Mouse (Mus musculus): ENCODE measurements around the gene Gm12166. TPM values are rescaled to one million over a fixed set of nuclear protein-coding genes. Genes with fewer than 3 reads are reported as not detected.
"Not testable (repeated sequence)": the region's sequence is repeated elsewhere in the genome, so short reads cannot be mapped to it uniquely, and the experiment has no call there.

Gm12166 gene
- 3.3 TPM in 2 replicates for polyA plus RNA-seq (2014; fragmentation: Nextera tagmentation; extraction: Ambion mirVana)

DNA sequence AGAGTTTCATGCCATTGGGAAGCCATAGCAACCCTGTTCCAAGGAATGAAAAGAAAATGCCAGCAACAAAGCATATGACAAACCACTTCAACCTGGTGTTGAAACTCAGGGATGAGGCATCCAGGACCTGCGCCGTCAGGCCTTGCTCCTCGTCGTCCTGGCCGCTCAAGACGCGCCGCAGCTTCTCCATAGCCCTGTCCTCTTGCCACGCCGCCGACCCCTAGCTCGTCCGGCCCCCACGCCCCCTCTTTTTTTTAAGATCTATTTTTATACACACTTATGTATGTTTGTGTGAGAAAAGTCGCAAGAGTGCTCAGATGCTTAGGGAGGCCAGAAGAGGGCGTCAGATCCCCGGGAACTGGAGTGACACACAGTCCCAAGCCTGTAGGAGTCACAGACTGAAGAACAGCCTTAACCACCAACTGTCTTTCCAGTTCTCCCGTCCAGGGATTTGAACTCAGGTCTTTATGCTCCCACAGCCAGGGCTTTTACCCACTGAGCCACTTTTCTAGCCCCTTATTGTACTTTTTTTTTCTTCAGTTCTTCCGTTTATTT is at the start of gene Gm12166:
Gene Gm12166, minus strand, starts transcription at position 217 of the 555 bp plus-strand sequence.
- H3K4me2 ChIP-seq (ENCODE audit: low read depth); H3K27me3 ChIP-seq (ENCODE audit: control insufficient read depth, insufficient read depth, low read length); H3K9ac ChIP-seq (ENCODE audit: low read length); H3K36me3 ChIP-seq (ENCODE audit: control insufficient read depth, insufficient read depth, low read length); H3K9me3 ChIP-seq (ENCODE audit: control insufficient read depth, low read length); H3K27ac ChIP-seq (ENCODE audit: low read depth, low read length); H3K4me3 ChIP-seq (ENCODE audit: low read depth, low read length); H3K4me1 ChIP-seq (ENCODE audit: control insufficient read depth, insufficient read depth, low read length); ATAC-seq (ENCODE audit: insufficient read depth, low FRiP score, low TSS enrichment): not testable (repeated sequence)
- 32% methylated on average over 19 of the region's 19 CpGs for WGBS
- peak; percentile 40 for DNase-seq (ENCODE audit: low spot score)

DNA sequence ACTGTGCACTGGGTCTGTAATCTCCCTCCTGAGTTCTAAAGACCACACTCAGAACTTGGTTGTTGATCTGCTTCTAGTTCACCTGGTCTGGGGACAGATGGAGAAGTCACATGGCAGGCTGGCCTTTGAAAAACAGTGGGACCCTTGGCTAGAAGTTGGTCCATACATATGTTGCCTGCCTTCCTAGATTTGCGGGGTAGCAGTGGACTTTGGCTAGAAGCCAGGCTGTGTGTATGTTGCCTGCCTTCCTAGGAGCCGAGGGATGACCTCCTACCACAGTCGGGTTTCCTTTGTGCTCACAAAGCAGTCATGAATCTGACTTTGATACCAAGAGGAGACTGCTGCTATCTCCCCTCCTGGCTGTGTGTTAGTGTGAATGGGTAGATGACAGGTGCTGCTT is 44.9 kb upstream of the Gm12166 start:
- no peak overlapping the region for H3K4me2 ChIP-seq (ENCODE audit: low read depth)
- no peak overlapping the region for H3K9ac ChIP-seq (ENCODE audit: low read length)
- H3K4me3 ChIP-seq (ENCODE audit: low read depth, low read length): no peak overlapping the region
- H3K27ac ChIP-seq (ENCODE audit: low read depth, low read length): no peak overlapping the region
- no peaks in the 10 kb centered on the region for H3K27me3 ChIP-seq (ENCODE audit: control insufficient read depth, insufficient read depth, low read length)
- ATAC-seq (ENCODE audit: insufficient read depth, low FRiP score, low TSS enrichment) (no peak), DNase-seq (ENCODE audit: low spot score) (no peak)
- H3K36me3 ChIP-seq (ENCODE audit: control insufficient read depth, insufficient read depth, low read length): peaks cover 2% of the 10 kb centered on the region; the same call in 1 of the 2 replicates
- WGBS: 85% methylated on average over 3 of the region's 3 CpGs
- no peaks in the 10 kb centered on the region for H3K9me3 ChIP-seq (ENCODE audit: control insufficient read depth, low read length)
- no peaks in the 10 kb centered on the region for H3K4me1 ChIP-seq (ENCODE audit: control insufficient read depth, insufficient read depth, low read length)

DNA sequence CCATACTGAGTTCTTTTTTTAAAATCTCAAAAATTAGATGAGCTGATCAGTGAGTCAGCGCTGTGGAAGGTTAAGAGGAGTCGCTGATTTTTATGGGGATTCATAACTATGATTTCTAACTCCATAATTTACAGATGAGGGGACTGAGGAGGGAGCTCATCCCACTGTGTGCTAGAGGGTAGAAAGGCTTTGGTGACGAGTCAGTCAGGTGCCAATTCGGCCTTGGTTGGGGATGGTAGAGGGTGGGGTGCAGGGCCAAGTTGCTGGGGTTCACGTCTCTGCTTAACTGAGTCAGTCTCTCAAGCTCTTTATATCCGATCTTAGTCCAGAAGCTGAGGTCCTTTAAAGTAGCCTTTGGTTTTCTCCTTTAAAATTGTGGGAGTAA is 44.1 kb upstream of the Gm12166 start:
- DNase-seq (ENCODE audit: low spot score) (no peak), ATAC-seq (ENCODE audit: insufficient read depth, low FRiP score, low TSS enrichment) (no peak)
- H3K9ac ChIP-seq (ENCODE audit: low read length): no peak overlapping the region
- H3K27ac ChIP-seq (ENCODE audit: low read depth, low read length): no peak overlapping the region
- no peaks in the 10 kb centered on the region for H3K9me3 ChIP-seq (ENCODE audit: control insufficient read depth, low read length)
- no peak overlapping the region for H3K4me3 ChIP-seq (ENCODE audit: low read depth, low read length)
- H3K4me1 ChIP-seq (ENCODE audit: control insufficient read depth, insufficient read depth, low read length): no peaks in the 10 kb centered on the region
- no peaks in the 10 kb centered on the region for H3K27me3 ChIP-seq (ENCODE audit: control insufficient read depth, insufficient read depth, low read length)
- H3K36me3 ChIP-seq (ENCODE audit: control insufficient read depth, insufficient read depth, low read length): peaks cover 2% of the 10 kb centered on the region; the same call in 1 of the 2 replicates
- no peak overlapping the region for H3K4me2 ChIP-seq (ENCODE audit: low read depth)
- 92% methylated on average over 6 of the region's 6 CpGs for WGBS

DNA sequence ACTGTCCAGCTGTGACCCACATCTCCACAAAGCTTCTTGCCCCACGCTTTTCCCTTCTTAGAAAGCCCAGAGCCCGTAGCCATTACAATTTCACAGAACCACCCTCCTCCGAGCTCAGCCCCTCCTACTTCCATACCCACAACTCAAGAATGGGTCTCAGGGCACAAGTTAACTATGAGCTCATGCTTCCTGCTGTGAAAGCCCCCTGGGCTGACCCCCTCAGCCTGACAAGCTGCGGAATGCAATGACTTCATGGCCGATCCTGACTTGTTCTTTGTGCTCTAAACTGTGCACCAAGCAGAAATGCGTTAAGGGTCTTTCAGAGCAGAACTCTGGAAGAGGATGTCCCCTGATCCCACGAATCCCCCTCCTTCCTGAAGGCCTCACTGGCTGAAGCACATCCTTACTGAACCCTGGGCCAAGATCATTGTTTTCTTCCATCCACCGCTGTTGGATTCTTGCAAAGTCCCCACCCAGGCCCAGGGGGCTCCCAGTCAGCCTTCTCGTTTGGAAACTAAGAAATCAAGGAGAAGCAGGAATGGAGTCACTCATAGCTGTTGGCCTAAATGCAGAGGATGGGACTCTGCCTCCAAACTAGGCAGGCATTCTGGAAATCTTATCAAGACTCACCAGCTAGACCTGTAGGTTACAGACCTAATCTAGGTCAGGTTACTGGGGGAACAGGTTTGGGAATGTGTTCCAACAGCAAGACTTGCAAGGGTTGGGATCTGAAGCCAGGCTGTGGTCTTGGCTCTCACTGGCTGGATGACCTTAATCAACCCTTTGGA is 43.5 kb upstream of the Gm12166 start:
- Histone ChIP-seq H3K9me3 (ENCODE audit: control insufficient read depth, low read length) (no peaks in the 10 kb centered on the region), H3K4me3 (ENCODE audit: low read depth, low read length) (no peak overlapping the region), H3K4me2 (ENCODE audit: low read depth) (no peak overlapping the region), H3K9ac (ENCODE audit: low read length) (no peak overlapping the region), H3K27me3 (ENCODE audit: control insufficient read depth, insufficient read depth, low read length) (no peaks in the 10 kb centered on the region), H3K27ac (ENCODE audit: low read depth, low read length) (no peak overlapping the region), H3K4me1 (ENCODE audit: control insufficient read depth, insufficient read depth, low read length) (no peaks in the 10 kb centered on the region), H3K36me3 (ENCODE audit: control insufficient read depth, insufficient read depth, low read length) (peaks cover 2% of the 10 kb centered on the region; the same call in 1 of the 2 replicates)
- no peak for ATAC-seq (ENCODE audit: insufficient read depth, low FRiP score, low TSS enrichment)
- DNase-seq (ENCODE audit: low spot score): no peak
- WGBS: 69% methylated on average over 9 of the region's 9 CpGs

DNA sequence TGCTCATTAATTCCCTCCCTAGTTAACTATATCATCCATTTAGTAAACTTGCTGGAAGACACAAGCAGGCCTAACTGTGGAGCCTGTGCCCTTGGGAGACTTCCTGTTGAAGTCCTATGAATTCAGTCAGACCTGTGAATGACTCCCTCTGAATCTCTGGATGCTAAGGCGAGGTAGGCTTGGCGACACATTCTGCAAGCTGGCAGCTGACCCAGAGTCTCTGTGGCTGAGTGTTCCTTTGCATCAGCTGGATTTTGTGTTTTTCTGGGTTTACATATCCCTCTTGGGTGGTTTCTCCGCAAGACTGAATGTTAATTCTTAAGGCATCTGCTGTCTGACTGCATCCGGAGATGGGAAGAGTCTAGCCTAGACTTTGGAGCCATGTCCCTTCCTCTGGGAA is 40.0 kb upstream of the Gm12166 start:
- ATAC-seq (ENCODE audit: insufficient read depth, low FRiP score, low TSS enrichment): no peak

DNA sequence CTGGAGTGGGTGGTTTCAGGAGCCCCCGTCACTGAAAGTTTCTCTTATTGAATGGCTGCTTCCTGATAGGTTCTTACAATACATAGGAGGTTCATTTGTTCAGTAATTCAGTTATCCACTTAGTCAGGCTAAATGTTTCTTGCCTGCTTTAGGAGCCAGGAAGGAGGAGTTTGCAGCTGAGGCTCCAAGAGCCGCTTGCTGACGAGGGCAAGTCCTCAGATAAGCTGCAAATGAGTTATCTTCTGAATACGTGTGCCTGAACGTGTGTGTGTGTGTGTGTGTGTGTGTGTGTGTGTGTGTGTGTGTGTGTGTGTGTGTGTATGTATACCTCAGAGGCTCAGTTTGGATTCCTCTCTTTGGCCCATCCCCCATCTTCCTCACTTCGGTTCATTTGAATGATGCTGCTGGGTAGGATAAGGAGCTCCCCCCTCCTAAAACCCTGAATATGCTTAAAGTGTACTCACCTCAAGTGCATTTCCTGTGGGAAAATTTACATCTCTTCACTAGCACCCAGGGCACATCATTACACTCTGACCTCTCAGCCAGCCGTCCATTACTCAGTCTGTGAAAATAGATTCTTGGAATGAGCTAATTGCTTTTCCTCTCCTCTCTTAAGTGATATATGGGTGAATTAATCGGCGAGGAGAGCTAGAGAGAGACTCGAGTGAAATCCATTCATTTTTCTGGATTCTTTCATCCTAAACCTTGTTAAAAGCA is 39.0 kb upstream of the Gm12166 start:
- no peak; the same call in 1 of the 2 replicates for ATAC-seq (ENCODE audit: insufficient read depth, low FRiP score, low TSS enrichment)
- no peak for DNase-seq (ENCODE audit: low spot score)
- Histone ChIP-seq H3K27me3 (ENCODE audit: control insufficient read depth, insufficient read depth, low read length) (no peaks in the 10 kb centered on the region), H3K4me1 (ENCODE audit: control insufficient read depth, insufficient read depth, low read length) (no peaks in the 10 kb centered on the region; the same call in 1 of the 2 replicates), H3K4me2 (ENCODE audit: low read depth) (no peak overlapping the region), H3K9ac (ENCODE audit: low read length) (no peak overlapping the region), H3K36me3 (ENCODE audit: control insufficient read depth, insufficient read depth, low read length) (peaks cover 2% of the 10 kb centered on the region; the same call in 1 of the 2 replicates), H3K4me3 (ENCODE audit: low read depth, low read length) (no peak overlapping the region), H3K27ac (ENCODE audit: low read depth, low read length) (peak overlapping the region; percentile 11; the same call in 1 of the 2 replicates), H3K9me3 (ENCODE audit: control insufficient read depth, low read length) (no peaks in the 10 kb centered on the region)
- WGBS: 55% methylated on average over 10 of the region's 10 CpGs

More for the DNA sequence above, 40.0 kb upstream of the Gm12166 start:
- no peak overlapping the region for H3K4me3 ChIP-seq (ENCODE audit: low read depth, low read length)
- 89% methylated on average over 4 of the region's 4 CpGs for WGBS
- no peaks in the 10 kb centered on the region for H3K9me3 ChIP-seq (ENCODE audit: control insufficient read depth, low read length)
- H3K4me2 ChIP-seq (ENCODE audit: low read depth): no peak overlapping the region
- no peak overlapping the region for H3K27ac ChIP-seq (ENCODE audit: low read depth, low read length)
- no peak overlapping the region for H3K9ac ChIP-seq (ENCODE audit: low read length)
- peaks cover 2% of the 10 kb centered on the region; the same call in 1 of the 2 replicates for H3K36me3 ChIP-seq (ENCODE audit: control insufficient read depth, insufficient read depth, low read length)
- no peaks in the 10 kb centered on the region for H3K27me3 ChIP-seq (ENCODE audit: control insufficient read depth, insufficient read depth, low read length)
- no peaks in the 10 kb centered on the region; the same call in 1 of the 2 replicates for H3K4me1 ChIP-seq (ENCODE audit: control insufficient read depth, insufficient read depth, low read length)
- DNase-seq (ENCODE audit: low spot score): no peak

DNA sequence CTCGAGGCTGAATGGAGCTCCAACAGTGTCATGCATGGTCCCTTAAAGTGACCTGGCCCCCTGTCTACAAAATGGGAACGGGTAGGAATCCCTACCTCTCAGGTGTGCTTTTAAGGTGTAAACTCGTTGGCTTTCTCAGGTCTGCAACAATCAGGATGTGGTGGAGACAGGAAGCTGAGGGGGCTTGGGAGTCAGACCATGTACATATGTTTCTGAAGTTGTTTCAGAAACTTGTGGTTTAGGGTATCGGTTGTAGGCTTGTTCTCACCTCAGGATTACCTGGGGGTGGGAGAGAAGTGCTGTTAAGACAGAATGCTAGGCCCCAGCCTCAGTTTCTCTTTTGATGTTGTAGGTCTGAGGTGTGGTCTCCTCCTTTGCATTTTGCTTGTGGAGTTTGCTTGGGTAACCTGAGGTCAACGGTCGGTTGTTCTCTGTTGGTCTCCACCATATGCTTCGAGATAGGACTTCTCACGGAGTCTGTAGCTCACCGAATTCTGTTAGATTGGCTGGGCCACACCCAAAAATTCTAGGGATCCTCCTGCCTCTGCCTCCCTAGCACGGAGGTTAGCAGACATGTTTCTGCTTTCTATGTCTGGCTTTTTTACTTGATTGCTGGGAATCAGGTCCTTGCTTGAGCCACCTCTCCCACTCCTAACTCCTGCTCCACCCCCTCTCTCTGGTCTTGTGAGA is 38.1 kb upstream of the Gm12166 start:
- Histone ChIP-seq H3K9ac (ENCODE audit: low read length) (no peak overlapping the region), H3K9me3 (ENCODE audit: control insufficient read depth, low read length) (no peaks in the 10 kb centered on the region), H3K4me1 (ENCODE audit: control insufficient read depth, insufficient read depth, low read length) (no peaks in the 10 kb centered on the region; the same call in 1 of the 2 replicates), H3K27me3 (ENCODE audit: control insufficient read depth, insufficient read depth, low read length) (no peaks in the 10 kb centered on the region), H3K27ac (ENCODE audit: low read depth, low read length) (no peak overlapping the region), H3K4me2 (ENCODE audit: low read depth) (no peak overlapping the region), H3K4me3 (ENCODE audit: low read depth, low read length) (no peak overlapping the region), H3K36me3 (ENCODE audit: control insufficient read depth, insufficient read depth, low read length) (peaks cover 2% of the 10 kb centered on the region; the same call in 1 of the 2 replicates)
- ATAC-seq (ENCODE audit: insufficient read depth, low FRiP score, low TSS enrichment): no peak
- no peak for DNase-seq (ENCODE audit: low spot score)
- WGBS: 88% methylated on average over 10 of the region's 10 CpGs

DNA sequence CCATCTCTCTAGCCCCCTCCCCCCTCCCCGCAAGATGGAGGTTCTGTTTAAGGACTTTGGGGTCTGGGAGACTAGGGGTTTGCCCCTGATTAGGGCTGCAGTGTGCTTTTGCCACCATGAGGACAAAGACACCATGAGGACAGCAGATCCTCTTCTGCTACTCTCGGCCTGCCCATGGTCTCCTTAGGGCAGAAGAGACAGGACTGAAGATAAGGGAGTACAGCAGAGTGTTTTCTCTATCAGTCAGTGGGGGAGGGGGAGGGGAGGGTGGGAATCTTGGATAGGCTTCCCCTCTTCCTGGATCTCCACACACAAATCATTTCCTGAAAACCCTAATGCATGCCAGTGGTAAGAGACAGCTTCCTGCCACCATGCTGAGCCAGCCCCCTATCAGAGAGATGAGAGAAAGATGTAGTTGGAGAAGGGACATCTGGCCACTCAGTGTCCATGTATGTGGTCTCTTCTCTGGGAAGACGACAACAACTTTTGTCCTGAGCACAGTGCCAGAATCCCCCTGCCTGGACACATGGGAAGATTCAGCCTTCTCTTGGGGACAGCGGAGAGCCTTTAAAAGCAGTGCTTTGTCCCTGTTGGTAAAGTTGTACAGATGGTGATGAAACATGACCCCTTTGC is 37.1 kb upstream of the Gm12166 start:
- H3K9me3 ChIP-seq (ENCODE audit: control insufficient read depth, low read length): no peaks in the 10 kb centered on the region
- H3K27me3 ChIP-seq (ENCODE audit: control insufficient read depth, insufficient read depth, low read length): no peaks in the 10 kb centered on the region
- no peak overlapping the region for H3K9ac ChIP-seq (ENCODE audit: low read length)
- 76% methylated on average over 4 of the region's 4 CpGs for WGBS
- H3K4me1 ChIP-seq (ENCODE audit: control insufficient read depth, insufficient read depth, low read length): no peaks in the 10 kb centered on the region; the same call in 1 of the 2 replicates
- H3K36me3 ChIP-seq (ENCODE audit: control insufficient read depth, insufficient read depth, low read length): no peaks in the 10 kb centered on the region
- 0 out of 2 replicates have a peak overlapping the region, but pooled peaks have one; percentile 1 for H3K27ac ChIP-seq (ENCODE audit: low read depth, low read length)
- no peak overlapping the region for H3K4me3 ChIP-seq (ENCODE audit: low read depth, low read length)
- ATAC-seq (ENCODE audit: insufficient read depth, low FRiP score, low TSS enrichment): no peak
- H3K4me2 ChIP-seq (ENCODE audit: low read depth): no peak overlapping the region
- no peak for DNase-seq (ENCODE audit: low spot score)

All from neural tube, embryonic 11.5 days (tissue).